Mouse (Mus musculus): ENCODE data around the gene G6pc3. TPM values are rescaled to one million over a fixed set of nuclear protein-coding genes. Genes with fewer than 3 reads are reported as not detected.

Gene G6pc3
- polyA plus RNA-seq, 1 experiment = 28.3 TPM

- no peak for TF ChIP-seq CTCF (IDR thresholded peaks at IDR 0.05; ENCODE audit: low read depth, low read length)
- no peak for TF ChIP-seq POLR2A (IDR thresholded peaks at IDR 0.05; ENCODE audit: borderline replicate concordance, low read depth, low read length)
- Histone ChIP-seq H3K4me1 (ENCODE audit: control insufficient read depth, insufficient read depth, low read length) (peaks cover 21% of the 10 kb centered on the region), H3K27ac (ENCODE audit: insufficient read depth, low read depth, low read length) (peak within 1 kb of the TSS; percentile 96), H3K4me3 (ENCODE audit: insufficient read depth, low read length) (peak within 1 kb of the TSS; percentile 99)
Observed at GRCm38 (mm10) chr11:102230006-102230741, 40.8 kb downstream of the G6pc3 start, which contains the start of gene Hdac5. Gene Hdac5 (minus strand): TSS chr11:102230166.

DNA sequence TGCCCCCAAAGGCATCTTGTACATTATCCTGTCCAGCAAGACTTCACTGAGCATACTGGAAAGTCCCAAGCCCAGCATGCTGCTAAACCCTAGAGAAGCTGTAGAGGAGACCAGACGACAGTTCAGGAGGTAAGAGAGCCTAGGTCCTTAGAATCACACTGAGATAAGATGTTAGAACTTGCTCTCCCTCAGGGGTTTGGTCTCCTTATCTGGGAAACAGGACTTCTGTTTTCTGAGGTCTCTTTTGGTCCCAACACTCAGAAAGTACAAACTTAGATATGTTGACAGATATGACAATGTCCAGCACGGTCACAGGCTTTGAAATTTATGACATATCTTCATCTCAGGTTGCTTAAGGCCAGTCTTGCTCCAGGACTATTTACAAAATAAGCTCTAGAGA lies 46.6 kb downstream of the G6pc3 start:
- TF ChIP-seq CTCF (IDR thresholded peaks at IDR 0.05; ENCODE audit: low read depth, low read length) (no peak), POLR2A (IDR thresholded peaks at IDR 0.05; ENCODE audit: borderline replicate concordance, low read depth, low read length) (no peak)
- Histone ChIP-seq H3K4me1 (ENCODE audit: control insufficient read depth, insufficient read depth, low read length) (peaks cover 13% of the 10 kb centered on the region), H3K27ac (ENCODE audit: insufficient read depth, low read depth, low read length) (no peak overlapping the region), H3K4me3 (ENCODE audit: insufficient read depth, low read length) (no peak overlapping the region)

DNA sequence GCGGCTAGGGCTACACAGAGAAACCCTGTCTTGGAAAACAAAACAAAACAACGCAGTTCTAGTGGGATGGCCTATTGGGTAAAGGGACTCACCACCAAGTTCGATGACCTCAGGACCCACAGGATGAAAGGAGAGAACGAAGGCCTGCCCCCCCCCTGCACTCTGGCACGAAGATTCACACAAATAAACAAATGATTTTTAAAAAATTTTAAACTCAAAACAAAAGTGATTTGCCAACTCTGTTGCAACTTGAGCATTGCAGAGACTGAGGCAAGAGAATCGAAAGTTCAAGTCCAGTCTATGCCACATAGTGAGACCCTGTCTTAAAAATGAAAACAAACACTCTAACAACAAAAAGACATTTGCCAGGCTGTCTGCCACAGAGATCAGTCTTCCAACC lies 51.2 kb downstream of the G6pc3 start:
- no peak for TF ChIP-seq POLR2A (IDR thresholded peaks at IDR 0.05; ENCODE audit: borderline replicate concordance, low read depth, low read length)
- no peak for TF ChIP-seq CTCF (IDR thresholded peaks at IDR 0.05; ENCODE audit: low read depth, low read length)
- peaks cover 17% of the 10 kb centered on the region for H3K4me1 ChIP-seq (ENCODE audit: control insufficient read depth, insufficient read depth, low read length)
- no peak overlapping the region for H3K27ac ChIP-seq (ENCODE audit: insufficient read depth, low read depth, low read length)
- no peak overlapping the region for H3K4me3 ChIP-seq (ENCODE audit: insufficient read depth, low read length)

DNA sequence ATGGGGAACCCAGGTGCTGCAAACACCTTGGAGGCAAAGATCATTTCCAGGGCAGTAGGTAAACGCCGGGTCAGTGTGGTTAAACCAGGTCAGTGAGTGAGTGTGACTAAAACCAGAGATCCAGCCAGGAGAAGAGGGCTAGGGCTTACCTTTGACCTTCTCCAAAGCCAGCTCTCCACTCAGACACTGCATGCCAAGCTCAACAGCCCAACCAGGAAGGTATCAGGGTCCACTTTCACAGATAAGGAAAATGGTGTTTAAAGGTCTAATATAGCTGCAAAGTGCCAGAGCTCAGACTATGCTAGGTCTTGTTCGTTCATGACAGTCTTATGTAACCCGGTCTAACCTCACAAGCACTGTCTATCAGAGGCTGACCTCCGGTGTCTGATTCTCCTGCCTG lies 51.8 kb downstream of the G6pc3 start:
- Histone ChIP-seq H3K4me3 (ENCODE audit: insufficient read depth, low read length) (no peak overlapping the region), H3K27ac (ENCODE audit: insufficient read depth, low read depth, low read length) (no peak overlapping the region), H3K4me1 (ENCODE audit: control insufficient read depth, insufficient read depth, low read length) (peaks cover 17% of the 10 kb centered on the region)
- TF ChIP-seq CTCF (IDR thresholded peaks at IDR 0.05; ENCODE audit: low read depth, low read length) (no peak), POLR2A (IDR thresholded peaks at IDR 0.05; ENCODE audit: borderline replicate concordance, low read depth, low read length) (no peak)

GRCm38 (mm10) chr11:102241874-102242273 lies 52.5 kb downstream of the G6pc3 start:
- H3K27ac ChIP-seq (ENCODE audit: insufficient read depth, low read depth, low read length) = no peak overlapping the region
- H3K4me1 ChIP-seq (ENCODE audit: control insufficient read depth, insufficient read depth, low read length) = peaks cover 18% of the 10 kb centered on the region

More at GRCm38 (mm10) chr11:102241874-102242273, 52.5 kb downstream of the G6pc3 start:
- TF ChIP-seq POLR2A (IDR thresholded peaks at IDR 0.05; ENCODE audit: borderline replicate concordance, low read depth, low read length) = no peak
- TF ChIP-seq CTCF (IDR thresholded peaks at IDR 0.05; ENCODE audit: low read depth, low read length) = no peak
- no peak overlapping the region for H3K4me3 ChIP-seq (ENCODE audit: insufficient read depth, low read length)

Other genes with a start within 250 kb of the G6pc3 start
- not detected in 2 replicates for gene Sost, start 222.6 kb upstream of the G6pc3 start, polyA plus RNA-seq (2012; ENCODE audit: insufficient read depth, insufficient read length, missing spikeins)
- not detected in 2 replicates for gene Cfap97d1, start 205.3 kb upstream of the G6pc3 start, polyA plus RNA-seq (2012; ENCODE audit: insufficient read depth, insufficient read length, missing spikeins)
- gene Dusp3, start 202.6 kb upstream of the G6pc3 start, polyA plus RNA-seq (2012; ENCODE audit: insufficient read depth, insufficient read length, missing spikeins) = 79.3 and 80.4 TPM in 2 replicates
- gene Mpp3, start 161.2 kb upstream of the G6pc3 start, polyA plus RNA-seq (2012; ENCODE audit: insufficient read depth, insufficient read length, missing spikeins) = 0.31 TPM in 1 of 2 replicates, not detected in the other
- 5.1 and 6.4 TPM in 2 replicates for gene Cd300lg, start 148.1 kb upstream of the G6pc3 start, polyA plus RNA-seq (2012; ENCODE audit: insufficient read depth, insufficient read length, missing spikeins)
- gene Mpp2, start 101.1 kb upstream of the G6pc3 start, polyA plus RNA-seq (2012; ENCODE audit: insufficient read depth, insufficient read length, missing spikeins) = not detected in 2 replicates
- not detected in 2 replicates for gene Ppy, start 88.3 kb upstream of the G6pc3 start, polyA plus RNA-seq (2012; ENCODE audit: insufficient read depth, insufficient read length, missing spikeins)
- not detected in 2 replicates for gene Pyy, start 81.8 kb upstream of the G6pc3 start, polyA plus RNA-seq (2012; ENCODE audit: insufficient read depth, insufficient read length, missing spikeins)
- not detected in 2 replicates for gene Nags, start 44.1 kb upstream of the G6pc3 start, polyA plus RNA-seq (2012; ENCODE audit: insufficient read depth, insufficient read length, missing spikeins)
- gene Tmem101, start 33.2 kb upstream of the G6pc3 start, polyA plus RNA-seq (2012; ENCODE audit: insufficient read depth, insufficient read length, missing spikeins) = 10.0 and 10.4 TPM in 2 replicates
- 43.3 and 47.7 TPM in 2 replicates for gene Lsm12, start 4.3 kb upstream of the G6pc3 start, polyA plus RNA-seq (2012; ENCODE audit: insufficient read depth, insufficient read length, missing spikeins)
- 96.3 and 116 TPM in 2 replicates for gene Hdac5, start 40.5 kb downstream of the G6pc3 start, polyA plus RNA-seq (2012; ENCODE audit: insufficient read depth, insufficient read length, missing spikeins)
- gene BC030867, start 59.3 kb downstream of the G6pc3 start, polyA plus RNA-seq (2012; ENCODE audit: insufficient read depth, insufficient read length, missing spikeins) = 6.3 and 7.2 TPM in 2 replicates
- not detected in 2 replicates for gene Asb16, start 79.1 kb downstream of the G6pc3 start, polyA plus RNA-seq (2012; ENCODE audit: insufficient read depth, insufficient read length, missing spikeins)
- 50.6 and 62.2 TPM in 2 replicates for gene Tmub2, start 95.3 kb downstream of the G6pc3 start, polyA plus RNA-seq (2012; ENCODE audit: insufficient read depth, insufficient read length, missing spikeins)
- 32.9 and 39.8 TPM in 2 replicates for gene Atxn7l3, start 107.0 kb downstream of the G6pc3 start, polyA plus RNA-seq (2012; ENCODE audit: insufficient read depth, insufficient read length, missing spikeins)
- 59.0 and 59.7 TPM in 2 replicates for gene Ubtf, start 130.1 kb downstream of the G6pc3 start, polyA plus RNA-seq (2012; ENCODE audit: insufficient read depth, insufficient read length, missing spikeins)
- not detected in 2 replicates for gene Slc4a1, start 176.6 kb downstream of the G6pc3 start, polyA plus RNA-seq (2012; ENCODE audit: insufficient read depth, insufficient read length, missing spikeins)
- gene Rundc3a, start 203.8 kb downstream of the G6pc3 start, polyA plus RNA-seq (2012; ENCODE audit: insufficient read depth, insufficient read length, missing spikeins) = not detected in 2 replicates
- gene Slc25a39, start 218.3 kb downstream of the G6pc3 start, polyA plus RNA-seq (2012; ENCODE audit: insufficient read depth, insufficient read length, missing spikeins) = 133 and 173 TPM in 2 replicates
- 1,924 and 2,101 TPM in 2 replicates for gene Grn, start 240.7 kb downstream of the G6pc3 start, polyA plus RNA-seq (2012; ENCODE audit: insufficient read depth, insufficient read length, missing spikeins)

All from bone marrow macrophage, adult 2 months (primary cell).